Comparison of ENCODE assay signal across 29 mouse cellular contexts in genomic region chr8:104809436-104809835, GRCm38 (mm10). TPM values are rescaled to one million over a fixed set of nuclear protein-coding genes. Genes with fewer than 3 reads are reported as not detected.
A peak's percentile ranks its signal among the peaks of the same experiment; 100 is the strongest.
DNase-seq lines count a peak whose midpoint lies in the region; ATAC-seq and TF ChIP-seq lines count a peak whose summit lies in the region.
"Had no signal": no experiment of that assay in that cellular context is flagged by ENCODE, and none has a peak within 500 bp of the region (broad histone marks: within the 10 kb centered on the region; RNA-seq: fewer than 3 reads in every experiment).

No protein-coding gene starts in this region.

- no peak overlapping the region for H3K4me3 ChIP-seq in intestine, embryonic 15.5 days (replicated peaks)
- H3K4me3 ChIP-seq in intestine, postnatal 0 days (ENCODE audit: low read depth, low read length): no peak overlapping the region
- no peak overlapping the region for H3K4me3 ChIP-seq in stomach, embryonic 16.5 days (replicated peaks; ENCODE audit: low read length)
- H3K4me3 ChIP-seq: embryonic facial prominence, embryonic 10.5 days; embryonic facial prominence, embryonic 13.5 days; forebrain, embryonic 10.5 days; forebrain, embryonic 13.5 days; gastrocnemius, adult 2 months; heart, embryonic 10.5 days; heart, embryonic 13.5 days had no signal

- H3K9me3 ChIP-seq in intestine, embryonic 15.5 days: no peaks in the 10 kb centered on the region
- no peaks in the 10 kb centered on the region for H3K9me3 ChIP-seq in intestine, postnatal 0 days (ENCODE audit: control insufficient read depth)
- no peaks in the 10 kb centered on the region for H3K9me3 ChIP-seq in stomach, embryonic 16.5 days (replicated peaks; ENCODE audit: control insufficient read depth, low read length)
- H3K9me3 ChIP-seq: embryonic facial prominence, embryonic 10.5 days; embryonic facial prominence, embryonic 13.5 days; forebrain, embryonic 10.5 days; forebrain, embryonic 13.5 days; heart, embryonic 10.5 days; heart, embryonic 13.5 days had no signal

- no peaks in the 10 kb centered on the region for H3K27me3 ChIP-seq in intestine, embryonic 15.5 days (replicated peaks)
- no peaks in the 10 kb centered on the region for H3K27me3 ChIP-seq in intestine, postnatal 0 days (replicated peaks; ENCODE audit: control insufficient read depth, insufficient read depth, low read length)
- no peaks in the 10 kb centered on the region for H3K27me3 ChIP-seq in stomach, embryonic 16.5 days (ENCODE audit: control insufficient read depth, insufficient read depth, low read length)
- H3K27me3 ChIP-seq: embryonic facial prominence, embryonic 13.5 days; forebrain, embryonic 13.5 days; heart, embryonic 13.5 days had no signal

- H3K9ac ChIP-seq in intestine, embryonic 15.5 days: no peak overlapping the region
- no peak overlapping the region for H3K9ac ChIP-seq in intestine, postnatal 0 days (ENCODE audit: low read depth, low read length)
- no peak overlapping the region for H3K9ac ChIP-seq in stomach, embryonic 16.5 days (ENCODE audit: low read length)
- H3K9ac ChIP-seq: embryonic facial prominence, embryonic 13.5 days; forebrain, embryonic 13.5 days; heart, embryonic 13.5 days; hindbrain, embryonic 14.5 days had no signal

- no peak overlapping the region for H3K4me2 ChIP-seq in intestine, embryonic 15.5 days (replicated peaks)
- no peak overlapping the region for H3K4me2 ChIP-seq in intestine, postnatal 0 days (replicated peaks; ENCODE audit: low read depth)
- H3K4me2 ChIP-seq in stomach, embryonic 16.5 days (ENCODE audit: low read depth, low read length): no peak overlapping the region
- H3K4me2 ChIP-seq: embryonic facial prominence, embryonic 13.5 days; forebrain, embryonic 13.5 days; heart, embryonic 13.5 days; hindbrain, embryonic 14.5 days had no signal

- ATAC-seq in intestine, embryonic 15.5 days: peak; percentile 72
- ATAC-seq in intestine, postnatal 0 days: peak; percentile 73
- ATAC-seq in stomach, embryonic 16.5 days (ENCODE audit: insufficient read depth, low FRiP score): peak; percentile 78; the same call in 1 of the 2 replicates
- ATAC-seq: CD4-positive, CD25-positive, alpha-beta regulatory T cell, adult 4 months; forebrain, embryonic 13.5 days; forebrain, embryonic 16.5 days; hindbrain, postnatal 0 days had no signal

- H3K36me3 ChIP-seq in intestine, embryonic 15.5 days: no peaks in the 10 kb centered on the region
- no peaks in the 10 kb centered on the region for H3K36me3 ChIP-seq in intestine, postnatal 0 days (ENCODE audit: control insufficient read depth, insufficient read depth)
- H3K36me3 ChIP-seq in stomach, embryonic 16.5 days (ENCODE audit: control insufficient read depth, insufficient read depth, low read length): no peaks in the 10 kb centered on the region
- H3K36me3 ChIP-seq: embryonic facial prominence, embryonic 10.5 days; embryonic facial prominence, embryonic 13.5 days; forebrain, embryonic 10.5 days; heart, embryonic 10.5 days; heart, embryonic 13.5 days had no signal

- 80% methylated on average over 3 of the region's 3 CpGs for WGBS in intestine, embryonic 15.5 days
- 42% methylated on average over 3 of the region's 3 CpGs for WGBS in intestine, postnatal 0 days
- 75% methylated on average over 3 of the region's 3 CpGs for WGBS in stomach, embryonic 16.5 days

- no peaks in the 10 kb centered on the region for H3K4me1 ChIP-seq in intestine, embryonic 15.5 days (replicated peaks)
- H3K4me1 ChIP-seq in intestine, postnatal 0 days (replicated peaks; ENCODE audit: control insufficient read depth, insufficient read depth, low read length): no peaks in the 10 kb centered on the region
- no peaks in the 10 kb centered on the region for H3K4me1 ChIP-seq in stomach, embryonic 16.5 days (ENCODE audit: control insufficient read depth, insufficient read depth, low read length)
- H3K4me1 ChIP-seq: embryonic facial prominence, embryonic 13.5 days; forebrain, embryonic 13.5 days; heart, embryonic 10.5 days; heart, embryonic 13.5 days had no signal

- peak; percentile 5 for DNase-seq in cerebellum, adult 9-11 months
- DNase-seq in cerebellum, adult 11-12 months: no peak
- no peak for DNase-seq in spleen, postnatal 10 days (ENCODE audit: low spot score in 2 of 2)
- no peak for DNase-seq in B cell, adult 2 months
- DNase-seq: adrenal gland, adult 2 months; adrenal gland, postnatal 14 days; embryo, embryonic 11 days; gastrocnemius, adult 2 months; gastrocnemius, postnatal 14 days; heart, adult 18-20 months; heart, postnatal 14 days; heart, postnatal 4 days had no signal

- no peak for TF ChIP-seq CTCF in intestine, postnatal 0 days (IDR thresholded peaks at IDR 0.05; ENCODE audit: low read depth)

- no peak overlapping the region for H3K27ac ChIP-seq in intestine, embryonic 15.5 days
- no peak overlapping the region for H3K27ac ChIP-seq in intestine, postnatal 0 days (ENCODE audit: low read depth, low read length)
- H3K27ac ChIP-seq in stomach, embryonic 16.5 days (ENCODE audit: low read length): no peak overlapping the region
- H3K27ac ChIP-seq: embryonic facial prominence, embryonic 10.5 days; embryonic facial prominence, embryonic 13.5 days; forebrain, embryonic 10.5 days; forebrain, embryonic 13.5 days; gastrocnemius, adult 2 months; heart, embryonic 10.5 days; heart, embryonic 13.5 days; hindbrain, embryonic 14.5 days; hindbrain, postnatal 0 days had no signal

RNA-seq across cellular contexts. Expression of gene Ces2b, which starts 21.9 kb away (rescaled TPM):
- 0.41 and 0.51 TPM in 2 replicates for polyA plus RNA-seq in intestine, embryonic 15.5 days (2015; fragmentation: Nextera tagmentation; extraction: Ambion mirVana)
- 0.52 and 1.2 TPM in 2 replicates for polyA plus RNA-seq in intestine, postnatal 0 days (2015; fragmentation: Nextera tagmentation; extraction: Ambion mirVana)
- 1.0 and 1.5 TPM in 2 replicates for polyA plus RNA-seq in stomach, embryonic 16.5 days (2015; fragmentation: Nextera tagmentation; extraction: Ambion mirVana)
- polyA plus RNA-seq: adrenal gland, adult 2 months; C2C12; CD4-positive, CD25-positive, alpha-beta regulatory T cell, adult 4 months; heart, embryonic 10.5 days; heart, embryonic 16.5 days had no signal

RNA-seq across cellular contexts. Expression of gene Ces2c, which starts 37.4 kb away (rescaled TPM):
- 1.1 and 1.6 TPM in 2 replicates for polyA plus RNA-seq in intestine, embryonic 15.5 days (2015; fragmentation: Nextera tagmentation; extraction: Ambion mirVana)
- 6.1 and 7.2 TPM in 2 replicates for polyA plus RNA-seq in intestine, postnatal 0 days (2015; fragmentation: Nextera tagmentation; extraction: Ambion mirVana)
- polyA plus RNA-seq in stomach, embryonic 16.5 days (2015; fragmentation: Nextera tagmentation; extraction: Ambion mirVana): 1.4 and 2.2 TPM in 2 replicates
- polyA plus RNA-seq: adrenal gland, adult 2 months; C2C12; embryonic facial prominence, embryonic 10.5 days; embryonic facial prominence, embryonic 13.5 days; forebrain, embryonic 10.5 days; forebrain, embryonic 13.5 days; forebrain, embryonic 16.5 days; frontal cortex, adult 2 months; heart, embryonic 10.5 days; heart, embryonic 13.5 days; hindbrain, embryonic 11.5 days; hindbrain, embryonic 14.5 days; hindbrain, postnatal 0 days had no signal
